Mouse (Mus musculus) CH12.LX (cell line): ENCODE measurements around the gene Asb8.

Experiments
- CTCF ChIP-seq, 2 experiments: IDR thresholded peaks in 1 of 2; conservative IDR thresholded peaks in 1 of 2; 2 replicates each; pipeline ENCODE4 v1.5.1; 2011 to 2012; ENCODE audit warnings: low read depth in 2 of 2, low read length in 2 of 2, improper control_type of control experiment in 1 of 2, inconsistent platforms in 1 of 2, mild to moderate bottlenecking in 1 of 2, moderate library complexity in 1 of 2
- E2F4 ChIP-seq: IDR thresholded peaks from 2 replicates; pipeline ENCODE4 v1.6.1; 2011; ENCODE audit warnings: low read depth, low read length, improper control_type of control experiment; ENCODE audit not compliant: insufficient replicate concordance
- IRF4 ChIP-seq: IDR thresholded peaks from 2 replicates; pipeline ENCODE4 v1.6.1; 2014; ENCODE audit warnings: low read depth, mild to moderate bottlenecking, inconsistent platforms, low read length, improper control_type of control experiment
- MAZ ChIP-seq: IDR thresholded peaks from 2 replicates; pipeline ENCODE4 v1.6.1; 2012; ENCODE audit warnings: low read depth, mild to moderate bottlenecking, inconsistent platforms, low read length, improper control_type of control experiment, moderate library complexity
- POLR2A ChIP-seq: IDR thresholded peaks from 2 replicates; pipeline ENCODE4 v1.6.1; 2011; ENCODE audit warnings: low read depth, mild to moderate bottlenecking, improper control_type of control experiment, low read length
- RAD21 ChIP-seq: IDR thresholded peaks from 2 replicates; pipeline ENCODE4 v1.6.1; 2011; ENCODE audit warnings: low read depth, mild to moderate bottlenecking, low read length, improper control_type of control experiment, moderate library complexity
- TCF12 ChIP-seq: IDR thresholded peaks from 2 replicates; pipeline ENCODE4 v1.6.1; 2014; ENCODE audit warnings: low read depth, mild to moderate bottlenecking, inconsistent platforms, low read length, improper control_type of control experiment
- USF1 ChIP-seq: IDR thresholded peaks from 2 replicates; pipeline ENCODE4 v1.6.1; 2014; ENCODE audit warnings: low read depth, mild to moderate bottlenecking, inconsistent platforms, low read length, improper control_type of control experiment

- TF ChIP-seq MAZ (no peak), POLR2A (no peak), USF1 (no peak), IRF4 (no peak), CTCF (conservative IDR thresholded peaks at IDR 0.05 in 1 of 2, IDR thresholded peaks at IDR 0.05 in 1 of 2; ENCODE audit: low read depth in 2 of 2, low read length in 2 of 2) (no peak), TCF12 (no peak), E2F4 (no peak), RAD21 (no peak)
Measured at GRCm38 (mm10) chr15:98106506-98106905, 58.9 kb downstream of the Asb8 start.
